Mouse (Mus musculus) hindbrain, embryonic 10.5 days (tissue): ENCODE measurements around the gene Rgma. TPM values are rescaled to one million over a fixed set of nuclear protein-coding genes. Genes with fewer than 3 reads are reported as not detected.

Experiments used
- DNase-seq: peaks from one replicate; pipeline ENCODE4 v3.0.0-alpha.2; 2017; ENCODE audit warnings: low spot score
- H3K27ac ChIP-seq: fragments of 300-500 bp; sonication (generic); 2 replicates; pipeline ENCODE4 v1.5.1; 2016; ENCODE audit warnings: mild to moderate bottlenecking, moderate library complexity
- H3K27me3 ChIP-seq: fragments of 300-500 bp; sonication (generic); 2 replicates; pipeline ENCODE4 v1.6.1; 2016; ENCODE audit warnings: mild to moderate bottlenecking; ENCODE audit not compliant: poor library complexity, insufficient read depth, severe bottlenecking
- H3K36me3 ChIP-seq: fragments of 300-500 bp; sonication (generic); 2 replicates; pipeline ENCODE4 v1.6.1; 2016; ENCODE audit warnings: mild to moderate bottlenecking, moderate library complexity
- H3K4me1 ChIP-seq: fragments of 300-500 bp; sonication (generic); replicated peaks from 2 replicates; pipeline ENCODE4 v1.6.1; 2016; ENCODE audit warnings: mild to moderate bottlenecking
- H3K4me3 ChIP-seq: fragments of 300-500 bp; sonication (generic); 2 replicates; pipeline ENCODE4 v1.5.1; 2016; ENCODE audit warnings: mild to moderate bottlenecking, moderate library complexity
- H3K9me3 ChIP-seq: fragments of 300-500 bp; sonication (generic); 2 replicates; pipeline ENCODE4 v1.6.1; 2016; ENCODE audit warnings: mild to moderate bottlenecking, moderate library complexity
- WGBS: fragments of 180-500 bp; shearing (Covaris S2); methylation state at CpG from one replicate; pipeline ENCODE4 v1.1.7; 2016; 5-methylcytosine and 5-hydroxymethylcytosine counted together
- polyA plus RNA-seq: library from polyadenylated mRNA; unstranded; fragments of >200 nt; fragmentation: Nextera tagmentation; extraction: Ambion mirVana; gene quantifications from 2 replicates; pipeline ENCODE4 v1.2.1, GENCODE M21; 2016

The Rgma gene
- polyA plus RNA-seq, 1 experiment from 2014 or later: 51.1 TPM

DNA sequence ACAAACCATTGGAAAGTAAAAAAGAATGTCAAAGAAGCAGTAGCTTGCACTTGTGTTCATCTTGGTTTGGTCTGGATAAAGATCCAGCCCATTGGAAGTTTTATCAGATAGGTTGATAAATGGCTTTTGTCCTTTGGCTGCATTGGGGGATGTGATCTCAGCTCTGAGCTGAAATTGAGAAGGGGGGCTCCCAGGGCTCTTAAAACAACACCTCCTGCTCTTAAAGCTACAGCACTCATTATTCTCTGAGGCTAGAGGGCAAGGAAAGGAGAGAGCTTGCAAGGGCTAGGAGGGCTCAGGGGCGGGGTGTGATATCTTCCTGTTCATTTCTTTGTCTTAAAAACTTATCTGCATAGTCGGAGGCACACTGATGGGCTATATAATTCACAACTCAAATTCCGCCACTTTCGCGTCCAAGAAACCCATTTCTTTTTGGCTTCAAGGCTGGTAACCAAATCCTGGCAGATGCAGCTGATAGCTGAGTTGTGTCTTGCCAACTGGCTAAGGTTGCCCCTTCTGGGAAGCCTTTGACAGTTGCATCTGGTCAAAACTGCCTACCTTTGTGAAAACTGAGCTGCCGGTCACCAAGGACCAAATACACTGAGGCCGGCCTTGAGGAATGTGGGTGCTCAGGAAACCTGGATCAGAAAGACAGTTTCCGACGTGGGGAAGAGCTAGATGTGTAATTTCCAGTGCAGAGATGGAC lies 18.2 kb downstream of the Rgma start:
- Histone ChIP-seq H3K4me3 (peak overlapping the region; percentile 94), H3K4me1 (peaks cover 93% of the 10 kb centered on the region), H3K27ac (peak overlapping the region; percentile 94), H3K27me3 (no peaks in the 10 kb centered on the region; the same call in 1 of the 2 replicates), H3K9me3 (no peaks in the 10 kb centered on the region), H3K36me3 (peaks cover 63% of the 10 kb centered on the region)
- 43% methylated on average over 9 of the region's 9 CpGs for WGBS
- DNase-seq: peak; percentile 51

- 58% methylated on average over 4 of the region's 4 CpGs for WGBS
- Histone ChIP-seq H3K27ac (peak overlapping the region; percentile 94), H3K4me1 (peaks cover 94% of the 10 kb centered on the region), H3K27me3 (no peaks in the 10 kb centered on the region; the same call in 1 of the 2 replicates), H3K9me3 (no peaks in the 10 kb centered on the region), H3K36me3 (peaks cover 63% of the 10 kb centered on the region), H3K4me3 (peak overlapping the region; percentile 94)
- DNase-seq: no peak
Measured at GRCm38 (mm10) chr7:73394013-73394409, 18.7 kb downstream of the Rgma start.

DNA sequence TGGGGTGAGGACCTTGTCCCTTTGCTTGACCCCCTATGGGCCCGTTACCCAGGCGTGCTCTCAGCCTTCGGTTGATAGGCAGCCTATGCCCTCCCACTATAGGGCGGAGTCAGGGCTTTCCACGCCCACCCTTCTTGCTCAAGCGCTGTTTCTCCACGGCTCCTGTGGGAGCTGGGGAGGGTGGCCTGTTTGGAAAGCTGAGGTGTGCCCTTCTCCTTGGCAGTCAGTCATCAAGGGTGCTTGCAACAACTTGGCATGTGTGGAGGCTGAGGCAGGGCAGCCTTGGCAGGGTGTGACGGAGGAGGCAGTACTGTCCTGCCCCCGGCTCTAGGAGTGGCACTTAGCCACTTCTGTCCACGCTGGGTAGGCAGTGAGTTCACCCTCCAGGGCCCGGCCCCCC lies 23.0 kb downstream of the Rgma start:
- H3K27ac ChIP-seq: peak overlapping the region; percentile 87
- no peaks in the 10 kb centered on the region for H3K9me3 ChIP-seq
- peak; percentile 72 for DNase-seq
- 7% methylated on average over 11 of the region's 11 CpGs for WGBS
- peaks cover 96% of the 10 kb centered on the region for H3K4me1 ChIP-seq
- peaks cover 70% of the 10 kb centered on the region for H3K36me3 ChIP-seq
- peak overlapping the region; percentile 49 for H3K4me3 ChIP-seq
- no peaks in the 10 kb centered on the region; the same call in 1 of the 2 replicates for H3K27me3 ChIP-seq

DNA sequence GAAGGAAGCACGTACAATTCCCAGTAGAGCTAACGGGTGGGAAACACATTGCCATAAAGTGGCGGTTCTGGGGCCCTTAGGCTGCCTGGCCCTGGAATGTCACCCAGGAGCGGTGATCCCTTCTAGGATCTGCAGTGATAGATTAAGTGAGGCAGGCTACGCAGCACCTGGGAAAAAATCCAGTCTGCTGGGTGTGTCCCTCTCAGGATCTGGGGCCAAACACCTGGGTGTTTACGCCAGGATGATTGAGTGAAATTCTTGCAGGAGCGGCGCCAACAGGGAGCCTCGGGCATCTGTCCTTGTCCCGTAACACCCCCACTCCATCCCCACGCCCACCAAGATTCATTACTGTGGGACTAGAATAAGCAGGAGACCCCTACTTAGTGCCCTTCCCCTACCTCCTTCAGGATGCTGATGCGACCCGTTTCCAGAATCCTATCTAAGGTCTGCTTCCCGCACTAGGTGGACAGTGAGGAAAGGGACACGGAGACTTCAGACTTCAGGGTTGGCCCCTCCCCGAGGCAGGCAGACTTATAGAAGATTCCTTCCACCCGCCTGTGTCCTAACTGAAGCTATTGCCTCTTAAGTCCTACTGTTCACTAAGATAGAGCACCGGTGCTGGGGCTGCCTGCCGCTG lies 23.6 kb downstream of the Rgma start:
- H3K4me1 ChIP-seq: peaks cover 96% of the 10 kb centered on the region
- 10% methylated on average over 19 of the region's 19 CpGs for WGBS
- H3K9me3 ChIP-seq: no peaks in the 10 kb centered on the region
- H3K27me3 ChIP-seq: no peaks in the 10 kb centered on the region; the same call in 1 of the 2 replicates
- no peak for DNase-seq
- H3K27ac ChIP-seq: peak overlapping the region; percentile 87
- peak overlapping the region; percentile 49 for H3K4me3 ChIP-seq
- peaks cover 73% of the 10 kb centered on the region for H3K36me3 ChIP-seq

GRCm38 (mm10) chr7:73399501-73400044 lies 24.3 kb downstream of the Rgma start:
- 2% methylated on average over 19 of the region's 19 CpGs for WGBS
- Histone ChIP-seq H3K27me3 (no peaks in the 10 kb centered on the region; the same call in 1 of the 2 replicates), H3K36me3 (peaks cover 73% of the 10 kb centered on the region), H3K4me1 (peaks cover 89% of the 10 kb centered on the region), H3K9me3 (no peaks in the 10 kb centered on the region), H3K4me3 (peak overlapping the region; percentile 49), H3K27ac (peak overlapping the region; percentile 87)
- DNase-seq: peak; percentile 82

DNA sequence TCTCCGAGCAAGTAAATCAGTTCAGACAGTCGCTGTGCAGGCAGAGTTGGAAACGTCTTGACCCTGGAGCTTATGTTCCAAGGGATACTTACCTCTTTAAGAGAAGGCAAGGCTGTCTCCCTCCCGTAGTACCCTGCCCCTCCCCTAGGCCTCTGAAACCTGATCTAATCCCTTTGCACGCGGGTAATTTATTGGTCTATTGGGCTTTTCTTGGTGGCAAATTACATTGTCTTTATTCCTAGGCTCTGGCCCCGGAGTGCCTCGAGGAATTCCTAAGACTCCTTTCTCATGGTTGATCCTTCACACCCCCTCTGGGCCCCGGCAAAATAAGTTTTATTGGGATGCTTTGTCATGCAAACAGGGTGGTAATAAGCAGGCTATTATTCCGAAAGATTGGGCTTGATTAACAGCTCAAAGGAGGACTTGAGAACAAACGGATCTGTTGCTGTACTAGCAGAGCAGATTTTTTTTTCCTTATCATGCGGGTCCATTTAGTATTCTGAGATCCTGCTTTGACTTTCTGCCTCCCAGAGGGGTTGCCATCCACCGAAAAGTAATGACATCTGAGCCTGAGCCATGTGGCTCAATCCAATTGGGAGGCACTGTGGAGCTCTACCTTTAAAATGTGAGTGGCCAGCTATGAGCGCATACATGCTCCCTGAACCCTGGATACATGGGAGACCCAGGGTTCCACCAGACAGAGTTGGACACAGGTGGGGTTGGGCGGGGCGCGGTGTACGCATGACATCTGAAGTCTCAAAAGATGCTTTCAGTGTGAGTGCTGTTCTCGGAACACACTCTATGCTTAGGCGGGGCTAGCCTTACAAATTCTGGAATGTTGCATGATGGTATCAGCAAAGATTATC lies 25.0 kb downstream of the Rgma start:
- WGBS: 15% methylated on average over 20 of the region's 20 CpGs
- H3K4me1 ChIP-seq: peaks cover 82% of the 10 kb centered on the region

GRCm38 (mm10) chr7:73402106-73402505 lies 26.8 kb downstream of the Rgma start:
- WGBS: 69% methylated on average over 2 of the region's 2 CpGs
- peaks cover 67% of the 10 kb centered on the region for H3K4me1 ChIP-seq

More for the DNA sequence above, 25.0 kb downstream of the Rgma start:
- Histone ChIP-seq H3K27me3 (no peaks in the 10 kb centered on the region; the same call in 1 of the 2 replicates), H3K27ac (peak overlapping the region; percentile 87), H3K9me3 (no peaks in the 10 kb centered on the region), H3K36me3 (peaks cover 73% of the 10 kb centered on the region), H3K4me3 (peak overlapping the region; percentile 49)
- DNase-seq: peak; percentile 67

GRCm38 (mm10) chr7:73402671-73403070 lies 27.4 kb downstream of the Rgma start:
- H3K4me1 ChIP-seq: peaks cover 62% of the 10 kb centered on the region
- H3K36me3 ChIP-seq: peaks cover 75% of the 10 kb centered on the region

More at GRCm38 (mm10) chr7:73402106-73402505, 26.8 kb downstream of the Rgma start:
- Histone ChIP-seq H3K27ac (no peak overlapping the region), H3K27me3 (no peaks in the 10 kb centered on the region), H3K9me3 (peaks cover 13% of the 10 kb centered on the region; the same call in 1 of the 2 replicates), H3K36me3 (peaks cover 74% of the 10 kb centered on the region), H3K4me3 (no peak overlapping the region)
- no peak for DNase-seq

GRCm38 (mm10) chr7:73403538-73403937 lies 28.2 kb downstream of the Rgma start:
- WGBS: 42% methylated on average over 3 of the region's 3 CpGs
- Histone ChIP-seq H3K36me3 (peaks cover 75% of the 10 kb centered on the region), H3K27ac (peak overlapping the region; percentile 46; the same call in 1 of the 2 replicates), H3K9me3 (peaks cover 13% of the 10 kb centered on the region; the same call in 1 of the 2 replicates), H3K27me3 (no peaks in the 10 kb centered on the region), H3K4me3 (no peak overlapping the region), H3K4me1 (peaks cover 53% of the 10 kb centered on the region)
- no peak for DNase-seq

More at GRCm38 (mm10) chr7:73402671-73403070, 27.4 kb downstream of the Rgma start:
- H3K9me3 ChIP-seq: peaks cover 13% of the 10 kb centered on the region; the same call in 1 of the 2 replicates
- H3K27me3 ChIP-seq: no peaks in the 10 kb centered on the region
- no peak overlapping the region for H3K4me3 ChIP-seq
- DNase-seq: no peak
- 84% methylated on average over 1 of the region's 1 CpGs for WGBS
- peak overlapping the region; percentile 46 for H3K27ac ChIP-seq

- peaks cover 92% of the 10 kb centered on the region for H3K36me3 ChIP-seq
Measured at GRCm38 (mm10) chr7:73405550-73405949, 30.2 kb downstream of the Rgma start.

DNA sequence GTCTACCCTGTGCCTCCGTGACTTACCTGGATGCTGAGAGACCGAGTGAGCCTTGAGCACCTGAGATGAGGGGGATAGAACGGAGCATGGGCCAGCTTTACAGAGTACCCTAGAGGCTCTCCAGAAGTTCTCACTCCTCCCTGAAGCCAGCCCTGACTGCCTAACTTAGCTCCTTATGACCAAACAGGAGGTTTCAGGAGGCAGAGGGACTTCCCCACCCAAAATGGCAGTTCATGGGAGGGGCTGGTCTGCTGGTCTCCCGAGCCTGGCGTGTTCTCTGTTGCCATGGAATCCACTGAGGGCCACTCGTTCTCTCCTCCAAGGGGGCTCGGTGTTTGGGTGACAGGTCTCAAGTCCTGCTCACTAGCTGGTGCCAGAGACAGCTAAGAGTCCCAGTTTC lies 36.2 kb downstream of the Rgma start:
- peaks cover 55% of the 10 kb centered on the region for H3K4me1 ChIP-seq
- peaks cover 100% of the 10 kb centered on the region for H3K36me3 ChIP-seq
- no peak for DNase-seq
- peaks cover 3% of the 10 kb centered on the region; the same call in 1 of the 2 replicates for H3K9me3 ChIP-seq
- H3K4me3 ChIP-seq: no peak overlapping the region
- no peak overlapping the region for H3K27ac ChIP-seq
- WGBS: 73% methylated on average over 7 of the region's 7 CpGs
- H3K27me3 ChIP-seq: no peaks in the 10 kb centered on the region

More at GRCm38 (mm10) chr7:73405550-73405949, 30.2 kb downstream of the Rgma start:
- H3K27ac ChIP-seq: no peak overlapping the region
- DNase-seq: no peak
- 92% methylated on average over 11 of the region's 11 CpGs for WGBS
- no peaks in the 10 kb centered on the region for H3K27me3 ChIP-seq
- no peak overlapping the region for H3K4me3 ChIP-seq
- H3K4me1 ChIP-seq: peaks cover 40% of the 10 kb centered on the region
- H3K9me3 ChIP-seq: peaks cover 13% of the 10 kb centered on the region; the same call in 1 of the 2 replicates

GRCm38 (mm10) chr7:73411986-73412385 lies 36.7 kb downstream of the Rgma start:
- Histone ChIP-seq H3K27ac (0 out of 2 replicates have a peak overlapping the region, but pooled peaks have one; percentile 8), H3K9me3 (no peaks in the 10 kb centered on the region), H3K4me3 (no peak overlapping the region), H3K4me1 (peaks cover 58% of the 10 kb centered on the region), H3K36me3 (peaks cover 100% of the 10 kb centered on the region), H3K27me3 (no peaks in the 10 kb centered on the region)
- WGBS: 97% methylated on average over 4 of the region's 4 CpGs
- no peak for DNase-seq
